Mouse (Mus musculus) heart, adult 9 months (tissue): ENCODE data around the gene Tldc2.
A peak's percentile ranks its signal among the peaks of the same experiment; 100 is the strongest.

ENCODE experiments used
- DNase-seq, 2 experiments: peaks; one replicate each; pipeline ENCODE4 v3.0.0; 2022; ENCODE audit warnings: low spot score in 2 of 2

Gene Tldc2

GRCm38 (mm10) chr2:157127370-157127769, 40.5 kb downstream of the Tldc2 start:
- no peak for DNase-seq

GRCm38 (mm10) chr2:157128072-157128471, 41.2 kb downstream of the Tldc2 start:
- no peak for DNase-seq

GRCm38 (mm10) chr2:157129096-157129495, 42.2 kb downstream of the Tldc2 start:
- no peak for DNase-seq

GRCm38 (mm10) chr2:157129601-157130164, 42.8 kb downstream of the Tldc2 start:
- DNase-seq: no peak

GRCm38 (mm10) chr2:157130813-157131514, 44.1 kb downstream of the Tldc2 start:
- DNase-seq: peak; percentile 66

- no peak for DNase-seq
Observed at GRCm38 (mm10) chr2:157132086-157132485, 45.2 kb downstream of the Tldc2 start.

GRCm38 (mm10) chr2:157132686-157133540, 46.1 kb downstream of the Tldc2 start:
- no peak for DNase-seq

- DNase-seq: no peak
Observed at GRCm38 (mm10) chr2:157133769-157134478, 47.1 kb downstream of the Tldc2 start.

GRCm38 (mm10) chr2:157134479-157134931, 47.6 kb downstream of the Tldc2 start:
- DNase-seq: peak in 1 of 2 experiments; percentile 26

- DNase-seq: peak; percentile 97 to 98
Observed at GRCm38 (mm10) chr2:157135014-157135413, 48.2 kb downstream of the Tldc2 start, which contains the start of gene Samhd1. TSS of gene Samhd1 (minus strand) at chr2:157135265.

GRCm38 (mm10) chr2:157135529-157136120, 48.8 kb downstream of the Tldc2 start:
- DNase-seq: no peak

GRCm38 (mm10) chr2:157136176-157136575, 49.3 kb downstream of the Tldc2 start:
- no peak for DNase-seq

GRCm38 (mm10) chr2:157136646-157137045, 49.8 kb downstream of the Tldc2 start:
- no peak for DNase-seq

GRCm38 (mm10) chr2:157137959-157138731, 51.3 kb downstream of the Tldc2 start:
- no peak for DNase-seq

- DNase-seq: no peak
Observed at GRCm38 (mm10) chr2:157138808-157139207, 52.0 kb downstream of the Tldc2 start.

- no peak for DNase-seq
Observed at GRCm38 (mm10) chr2:157139251-157139802, 52.5 kb downstream of the Tldc2 start.

GRCm38 (mm10) chr2:157141962-157142361, 55.1 kb downstream of the Tldc2 start:
- no peak for DNase-seq

- no peak for DNase-seq
Observed at GRCm38 (mm10) chr2:157144132-157144531, 57.3 kb downstream of the Tldc2 start.

GRCm38 (mm10) chr2:157145173-157145572, 58.3 kb downstream of the Tldc2 start:
- DNase-seq: no peak
